Mouse (Mus musculus) kidney, postnatal 14 days (tissue): ENCODE measurements at regions not wholly inside any gene's neighbourhood (a gene's known extent, or its start where the extent isn't known, plus 50 kb on each side); places are given as distances from the start of the nearest gene placed in this dataset.
"Not testable (repeated sequence)": the region's sequence is repeated elsewhere in the genome, so short reads cannot be mapped to it uniquely, and the experiment has no call there.

ENCODE experiments used
- DNase-seq: peaks from one replicate; pipeline ENCODE4 v3.0.0; 2022; ENCODE audit warnings: mixed read lengths

GRCm38 (mm10) chr8:15670722-15671121, 624.8 kb upstream of the BB014433 start:
- no peak for DNase-seq

- DNase-seq: no peak
Observed at GRCm38 (mm10) chr8:15670298-15670697, 624.4 kb upstream of the BB014433 start.

GRCm38 (mm10) chr8:15669515-15669914, 623.6 kb upstream of the BB014433 start:
- DNase-seq: no peak

- DNase-seq: no peak
Observed at GRCm38 (mm10) chr8:15660602-15661001, 614.7 kb upstream of the BB014433 start.

- DNase-seq: no peak
Observed at GRCm38 (mm10) chr8:15634769-15635366, 589.0 kb upstream of the BB014433 start.

- no peak for DNase-seq
Observed at GRCm38 (mm10) chr8:15628584-15628983, 582.7 kb upstream of the BB014433 start.

- DNase-seq: not testable (repeated sequence)
Observed at GRCm38 (mm10) chr8:15623602-15624392, 577.9 kb upstream of the BB014433 start.

DNA sequence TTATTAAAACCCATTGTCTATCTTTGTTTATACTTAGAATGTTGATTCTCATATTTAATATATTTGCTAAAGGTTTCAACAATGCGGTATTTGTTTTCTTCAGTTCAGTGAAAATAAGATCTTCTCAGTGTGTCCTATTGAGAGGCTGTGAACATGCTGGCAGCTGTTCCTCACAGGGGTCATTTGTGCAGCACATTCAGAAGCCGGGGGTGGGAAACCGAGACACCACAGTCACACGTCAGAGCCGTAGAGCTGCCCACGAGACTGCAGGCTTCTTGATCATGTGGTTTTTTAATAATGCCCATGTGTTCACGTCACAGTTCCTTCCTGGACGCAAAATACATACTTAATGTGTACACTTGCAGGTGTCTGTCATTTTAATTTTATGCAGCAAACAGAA, 564.3 kb upstream of the BB014433 start:
- no peak for DNase-seq

DNA sequence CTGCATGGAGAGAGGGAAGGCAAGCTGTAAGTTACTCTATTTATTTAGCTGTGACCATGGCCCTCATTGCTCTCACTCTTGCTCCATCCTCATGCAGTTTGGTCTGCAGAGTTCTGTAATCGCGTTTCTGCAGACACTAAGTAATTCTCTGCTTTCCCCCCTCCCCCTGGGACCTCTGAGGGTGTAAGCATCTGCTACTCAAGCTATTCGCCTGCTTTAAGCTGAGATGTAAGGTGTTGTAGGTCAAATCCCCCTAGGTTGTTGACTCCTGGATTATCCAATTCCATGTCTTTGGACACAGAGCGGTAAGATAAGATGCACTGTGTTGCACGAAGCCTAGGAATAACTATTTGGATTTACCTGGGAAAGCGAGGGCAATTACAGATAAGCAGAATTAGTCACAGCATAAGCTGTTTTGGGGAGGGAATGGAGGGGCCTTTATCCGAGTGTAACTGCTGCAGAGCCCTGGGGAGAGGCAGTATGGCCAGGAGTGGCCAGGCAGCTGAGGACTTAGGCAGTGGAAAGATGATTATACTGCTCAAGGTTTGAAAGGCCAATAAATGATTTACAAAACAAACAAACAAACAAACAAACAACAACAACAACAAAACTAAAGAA, 561.8 kb upstream of the BB014433 start:
- DNase-seq: no peak

- DNase-seq: peak; percentile 19
Observed at GRCm38 (mm10) chr8:15601531-15601930, 555.7 kb upstream of the BB014433 start.

DNA sequence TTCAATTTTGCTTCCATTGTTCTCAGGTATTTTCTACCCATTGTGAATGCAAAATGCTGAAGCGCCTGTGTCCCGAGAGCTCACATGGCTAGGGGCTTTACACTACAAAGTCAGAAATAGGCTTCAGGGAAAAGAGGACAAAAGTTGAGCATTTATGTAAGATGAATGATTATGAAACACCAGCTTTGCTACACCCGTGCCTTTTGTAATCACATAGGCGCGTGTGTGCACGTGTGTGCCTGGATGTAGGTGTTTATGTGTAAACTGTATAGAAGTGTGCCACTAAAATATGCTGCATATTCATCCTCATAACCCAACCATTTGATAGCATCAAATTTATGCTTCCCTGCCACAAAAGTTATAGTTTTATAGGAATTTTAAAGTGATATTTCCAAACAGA, 547.2 kb upstream of the BB014433 start:
- no peak for DNase-seq

DNA sequence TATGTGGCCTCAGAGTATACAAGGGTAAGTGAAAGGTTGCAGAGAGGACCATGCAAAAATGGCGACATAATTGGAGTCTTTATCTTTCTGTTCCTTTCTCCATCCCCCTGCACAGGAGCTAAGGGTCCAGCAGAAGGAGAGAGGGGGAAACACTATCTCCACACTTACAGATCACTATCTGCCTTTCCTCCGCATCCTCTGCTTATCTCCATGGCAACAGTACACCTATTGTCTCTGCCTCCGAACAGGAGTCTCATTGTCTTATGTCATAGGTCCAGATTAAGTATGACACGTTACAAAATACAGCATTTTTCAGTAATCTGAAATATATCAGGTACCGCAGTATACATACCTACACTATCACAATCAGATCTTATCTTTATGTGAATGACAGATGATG, 537.9 kb upstream of the BB014433 start:
- DNase-seq: no peak

GRCm38 (mm10) chr8:15570091-15570490, 524.2 kb upstream of the BB014433 start:
- no peak for DNase-seq

DNA sequence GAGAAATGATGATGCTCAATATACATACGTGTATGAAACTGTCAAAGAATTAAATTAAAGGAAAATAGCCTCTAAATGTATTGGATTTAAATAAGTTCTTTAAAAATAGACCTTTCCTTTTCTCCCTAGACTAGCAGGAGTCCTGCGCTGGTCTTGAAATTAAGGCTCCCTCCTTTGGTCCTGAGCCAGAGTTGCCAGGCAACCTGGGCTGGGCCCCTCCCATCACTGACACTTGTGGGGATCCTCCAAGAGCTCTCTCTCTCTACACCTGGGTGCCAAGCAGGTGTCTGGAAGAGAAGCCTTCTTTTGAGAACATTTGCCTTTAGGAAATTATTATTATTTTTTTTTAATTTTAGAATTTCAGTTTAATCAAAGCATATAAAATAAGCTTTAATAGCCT, 521.9 kb upstream of the BB014433 start:
- no peak for DNase-seq

- DNase-seq: no peak
Observed at GRCm38 (mm10) chr8:15562310-15563296, 516.7 kb upstream of the BB014433 start.

DNA sequence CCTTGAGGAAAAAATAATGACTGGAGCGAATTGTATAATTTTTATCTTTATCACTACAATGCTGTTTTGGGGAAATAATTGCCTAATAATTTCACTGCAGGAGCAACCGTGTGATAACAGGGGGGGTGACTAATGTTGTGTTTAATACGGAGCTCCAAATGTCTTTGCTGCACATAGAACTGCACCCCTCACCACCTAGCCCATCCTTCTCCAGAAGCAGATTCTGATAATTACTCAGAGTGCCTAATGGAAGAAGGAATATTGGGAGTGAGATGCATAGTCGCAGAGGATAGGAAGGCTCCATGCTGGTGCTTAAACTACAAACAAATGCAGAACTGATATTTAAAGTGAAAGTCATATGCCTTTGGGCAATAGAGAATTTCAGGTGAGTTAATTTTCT, 486.1 kb upstream of the BB014433 start:
- DNase-seq: no peak

DNA sequence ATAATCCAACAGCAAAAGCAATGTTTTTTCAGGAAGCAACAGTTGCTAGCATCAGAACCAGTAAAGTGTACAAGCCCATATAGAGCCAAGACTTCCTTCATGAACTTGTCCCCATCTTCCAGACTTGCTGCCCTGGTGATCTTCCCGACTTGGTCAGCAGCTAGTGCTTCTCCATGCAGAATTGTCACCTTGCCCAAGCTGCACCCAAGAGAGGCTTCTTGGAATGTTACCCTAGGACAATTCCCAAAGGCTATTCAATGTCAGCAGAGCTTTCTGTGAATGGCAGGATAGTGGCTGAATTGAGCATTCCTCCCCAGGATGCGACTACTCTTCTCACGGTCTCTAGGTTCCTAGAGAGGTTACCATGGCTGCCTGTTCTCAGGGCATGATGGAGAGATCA, 479.6 kb upstream of the BB014433 start:
- DNase-seq: no peak

DNA sequence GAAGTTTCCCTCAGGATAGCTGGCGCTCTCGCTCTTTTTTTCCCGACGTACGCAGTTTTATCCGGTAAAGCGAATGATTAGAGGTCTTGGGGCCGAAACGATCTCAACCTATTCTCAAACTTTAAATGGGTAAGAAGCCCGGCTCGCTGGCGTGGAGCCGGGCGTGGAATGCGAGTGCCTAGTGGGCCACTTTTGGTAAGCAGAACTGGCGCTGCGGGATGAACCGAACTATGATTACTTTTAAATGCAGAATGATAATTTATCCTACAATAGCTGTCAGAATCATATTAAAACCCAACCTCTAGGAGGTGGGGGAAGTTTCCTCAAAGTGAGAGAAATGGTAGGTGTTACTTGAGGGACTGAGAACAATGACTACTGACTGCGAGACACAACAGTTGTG, 474.0 kb upstream of the BB014433 start:
- peak; percentile 43 for DNase-seq

GRCm38 (mm10) chr8:15500973-15501372, 455.1 kb upstream of the BB014433 start:
- no peak for DNase-seq

GRCm38 (mm10) chr8:15497566-15497965, 451.7 kb upstream of the BB014433 start:
- DNase-seq: no peak

GRCm38 (mm10) chr8:15496248-15496647, 450.4 kb upstream of the BB014433 start:
- no peak for DNase-seq

DNA sequence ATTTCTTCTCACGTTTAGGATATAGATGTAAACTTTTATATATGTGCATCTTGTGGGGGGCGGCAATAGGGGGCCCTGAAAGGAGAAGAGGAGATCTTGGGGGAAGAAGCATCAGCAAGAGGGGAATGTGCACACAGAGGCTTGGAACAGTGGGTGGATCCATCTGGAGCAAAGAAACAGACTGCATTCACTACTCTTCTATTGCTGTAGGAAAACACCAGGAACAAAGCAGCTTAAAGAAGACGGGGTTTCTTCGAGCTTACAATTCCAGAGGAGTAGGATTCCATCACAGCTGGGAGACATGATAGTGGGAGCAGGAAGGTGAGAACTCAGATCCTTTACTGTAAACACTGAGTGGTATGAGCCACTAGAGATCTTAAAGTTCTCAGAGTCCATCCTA, 444.9 kb upstream of the BB014433 start:
- DNase-seq: no peak

DNA sequence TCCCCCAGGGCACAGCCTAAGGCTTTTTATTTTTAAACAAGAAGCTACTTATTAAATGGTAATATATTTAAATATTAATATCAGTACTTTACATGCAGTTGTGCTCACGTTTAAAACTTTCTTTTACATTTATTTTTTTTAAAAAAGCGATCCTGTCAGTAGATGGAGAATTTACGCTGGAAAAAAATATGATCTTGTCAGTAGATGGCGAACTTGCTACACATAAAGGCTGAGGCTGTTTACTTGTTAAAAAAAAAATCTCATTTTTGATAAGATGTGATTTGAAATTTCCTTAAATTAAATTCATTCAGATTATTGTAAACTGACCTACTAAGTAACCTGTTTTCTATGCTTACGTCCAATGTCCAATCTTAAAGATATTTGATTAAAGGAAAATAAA, 441.7 kb upstream of the BB014433 start:
- DNase-seq: no peak
